Mouse (Mus musculus) intestine, embryonic 16.5 days (tissue): Measurements from ENCODE around the gene Dnajb9. TPM values are rescaled to one million over a fixed set of nuclear protein-coding genes. Genes with fewer than 3 reads are reported as not detected.

Source experiments
- microRNA-seq: library from miRNA; unstranded; fragments of <30 nt; microRNA quantifications from one replicate; pipeline ENCODE4, GENCODE M21; 2016
- polyA plus RNA-seq: library from polyadenylated mRNA; unstranded; fragments of >200 nt; fragmentation: Nextera tagmentation; extraction: Ambion mirVana; gene quantifications from 2 replicates; pipeline ENCODE4 v1.2.1, GENCODE M21; 2015

The Dnajb9 gene
- polyA plus RNA-seq, 1 experiment from 2014 or later, result 24.3 TPM

Small RNA genes within 50 kb of the gene (microRNA-seq; reads per million reads assigned to microRNA genes)
- 1.1 reads per million for gene Mir5627

Other genes starting within 250 kb of the Dnajb9 start
- gene Pnpla8, start 11.0 kb upstream of the Dnajb9 start, polyA plus RNA-seq, result 56.6 and 62.7 TPM in 2 replicates
- 2.6 and 3.6 TPM in 2 replicates for gene Nrcam, start 118.6 kb upstream of the Dnajb9 start, polyA plus RNA-seq